Comparison of ENCODE assay signal across 27 mouse cellular contexts in genomic region chr10:25526156-25526555, GRCm38 (mm10). TPM values are rescaled to one million over a fixed set of nuclear protein-coding genes. Genes with fewer than 3 reads are reported as not detected.
A peak's percentile ranks its signal among the peaks of the same experiment; 100 is the strongest.
DNase-seq lines count a peak whose midpoint lies in the region; TF ChIP-seq lines count a peak whose summit lies in the region.
"Had no signal": no experiment of that assay in that cellular context is flagged by ENCODE, and none has a peak within 500 bp of the region (broad histone marks: within the 10 kb centered on the region; RNA-seq: fewer than 3 reads in every experiment).

No protein-coding gene starts in this region.

- H3K4me3 ChIP-seq in heart, adult 2 months, result no peak overlapping the region
- H3K4me3 ChIP-seq in limb, embryonic 10.5 days, result no peak overlapping the region
- H3K4me3 ChIP-seq: embryonic facial prominence, embryonic 13.5 days; erythroblast, embryonic 14.5 days; forebrain, embryonic 10.5 days; heart, embryonic 12.5 days; hindbrain, embryonic 10.5 days; hindbrain, embryonic 15.5 days had no signal

- H3K27me3 ChIP-seq in heart, adult 2 months (ENCODE audit: control insufficient read depth, insufficient read depth, low read length), result no peaks in the 10 kb centered on the region
- H3K27me3 ChIP-seq in limb, embryonic 10.5 days (ENCODE audit: low read depth, poor library complexity, severe bottlenecking), result no peaks in the 10 kb centered on the region
- H3K27me3 ChIP-seq: CH12.LX; embryonic facial prominence, embryonic 13.5 days; heart, embryonic 12.5 days; hindbrain, embryonic 15.5 days had no signal

- no peaks in the 10 kb centered on the region for H3K9me3 ChIP-seq in limb, embryonic 10.5 days (replicated peaks)
- H3K9me3 ChIP-seq: embryonic facial prominence, embryonic 13.5 days; forebrain, embryonic 10.5 days; heart, embryonic 12.5 days; hindbrain, embryonic 10.5 days; hindbrain, embryonic 15.5 days had no signal

- no peak for TF ChIP-seq POLR2A in heart, adult 2 months (IDR thresholded peaks at IDR 0.05; ENCODE audit: insufficient read depth, low read depth, low read length)

- no peaks in the 10 kb centered on the region for H3K36me3 ChIP-seq in heart, adult 2 months (ENCODE audit: control insufficient read depth, insufficient read depth, low read length)
- H3K36me3 ChIP-seq in limb, embryonic 10.5 days, result peaks cover 20% of the 10 kb centered on the region
- H3K36me3 ChIP-seq: forebrain, embryonic 10.5 days; hindbrain, embryonic 10.5 days; hindbrain, embryonic 15.5 days had no signal

- 73% methylated on average over 4 of the region's 4 CpGs for WGBS in heart, adult 2 months
- 79% methylated on average over 4 of the region's 4 CpGs for WGBS in limb, embryonic 10.5 days

- no peak overlapping the region for H3K27ac ChIP-seq in heart, adult 2 months
- H3K27ac ChIP-seq in limb, embryonic 10.5 days, result no peak overlapping the region
- H3K27ac ChIP-seq: embryonic facial prominence, embryonic 13.5 days; forebrain, embryonic 10.5 days; hindbrain, embryonic 10.5 days; hindbrain, embryonic 15.5 days had no signal

- TF ChIP-seq CTCF in heart, adult 2 months (IDR thresholded peaks at IDR 0.05), result no peak

- DNase-seq in heart, adult 11 months, result peak; percentile 80
- DNase-seq in heart, adult 2 months, result no peak
- peak; percentile 4 for DNase-seq in lung, postnatal 10 days
- DNase-seq in lung, postnatal 4 days, result no peak
- peak; percentile 54 for DNase-seq in Muller cell, postnatal 12 days (ENCODE audit: inconsistent ontology term)
- peak; percentile 2 for DNase-seq in limb, embryonic 10.5 days (ENCODE audit: low spot score)
- DNase-seq in c-Kit-positive CD71-positive TER-119-positive erythroid progenitor cells, embryonic 14.5 days (ENCODE audit: low spot score), result no peak
- no peak for DNase-seq in frontal cortex, postnatal 14 days (ENCODE audit: low spot score in 2 of 2)
- DNase-seq: adrenal gland, adult 8-10 months; adrenal gland, postnatal 36 days; cerebellum, adult 11 months; cerebellum, adult 8-10 months; cerebellum, postnatal 14 days; gastrocnemius, postnatal 25 days; kidney, adult 11 months had no signal

- intact Hi-C loops in heart, adult 2 months (cut with DNase I), result no loop called here

- TF ChIP-seq EP300 in heart, adult 2 months (IDR thresholded peaks at IDR 0.05; ENCODE audit: insufficient read depth, low read depth, low read length), result no peak

- no peak overlapping the region for H3K9ac ChIP-seq in heart, adult 2 months (ENCODE audit: low read depth, low read length)
- H3K9ac ChIP-seq: embryonic facial prominence, embryonic 13.5 days; heart, embryonic 12.5 days; hindbrain, embryonic 15.5 days had no signal

- no peaks in the 10 kb centered on the region for H3K79me2 ChIP-seq in heart, adult 2 months (replicated peaks; ENCODE audit: control insufficient read depth, insufficient read depth, low read length)

- peaks cover 5% of the 10 kb centered on the region for H3K4me1 ChIP-seq in heart, adult 2 months (ENCODE audit: control insufficient read depth, insufficient read depth, low read length)
- no peaks in the 10 kb centered on the region for H3K4me1 ChIP-seq in limb, embryonic 10.5 days
- H3K4me1 ChIP-seq: embryonic facial prominence, embryonic 13.5 days; forebrain, embryonic 10.5 days; heart, embryonic 12.5 days; hindbrain, embryonic 10.5 days; hindbrain, embryonic 15.5 days had no signal

RNA-seq across cellular contexts. Expression of gene Smlr1, which starts 9.9 kb away (rescaled TPM):
- total RNA-seq in heart, adult 2 months (2021), result not detected
- polyA plus RNA-seq in heart, adult 2 months (2012; rRNA removed), result not detected in 2 replicates
- polyA plus RNA-seq in limb, embryonic 10.5 days (2016; fragmentation: Nextera tagmentation; extraction: Ambion mirVana), result not detected in 2 replicates
- total RNA-seq: adrenal gland, adult 8-10 months; adrenal gland, postnatal 36 days; CH12.LX; gastrocnemius, postnatal 25 days; granulocyte monocyte progenitor cell, adult 5-6 weeks; heart, postnatal 25 days had no signal
- polyA plus RNA-seq: cortical plate, adult 2 months; embryonic facial prominence, embryonic 13.5 days; erythroblast, embryonic 14.5 days; forebrain, embryonic 10.5 days; forebrain, embryonic 14.5 days; heart, embryonic 12.5 days; heart, embryonic 16.5 days; hindbrain, embryonic 10.5 days; hindbrain, embryonic 15.5 days had no signal

Comparison
In these comparisons a context has a peak if more than half of its experiments do, and no peak if none do; other contexts are left out.
1. DNase-seq: peak in heart, adult 11 months (single experiment), lung, postnatal 10 days (single experiment), Muller cell, postnatal 12 days (single experiment) and limb, embryonic 10.5 days (single experiment); none in heart, adult 2 months (0 of 2), lung, postnatal 4 days (0 of 2), c-Kit-positive CD71-positive TER-119-positive erythroid progenitor cells, embryonic 14.5 days (single experiment) and frontal cortex, postnatal 14 days (0 of 2).